In the genomic region with DNA sequence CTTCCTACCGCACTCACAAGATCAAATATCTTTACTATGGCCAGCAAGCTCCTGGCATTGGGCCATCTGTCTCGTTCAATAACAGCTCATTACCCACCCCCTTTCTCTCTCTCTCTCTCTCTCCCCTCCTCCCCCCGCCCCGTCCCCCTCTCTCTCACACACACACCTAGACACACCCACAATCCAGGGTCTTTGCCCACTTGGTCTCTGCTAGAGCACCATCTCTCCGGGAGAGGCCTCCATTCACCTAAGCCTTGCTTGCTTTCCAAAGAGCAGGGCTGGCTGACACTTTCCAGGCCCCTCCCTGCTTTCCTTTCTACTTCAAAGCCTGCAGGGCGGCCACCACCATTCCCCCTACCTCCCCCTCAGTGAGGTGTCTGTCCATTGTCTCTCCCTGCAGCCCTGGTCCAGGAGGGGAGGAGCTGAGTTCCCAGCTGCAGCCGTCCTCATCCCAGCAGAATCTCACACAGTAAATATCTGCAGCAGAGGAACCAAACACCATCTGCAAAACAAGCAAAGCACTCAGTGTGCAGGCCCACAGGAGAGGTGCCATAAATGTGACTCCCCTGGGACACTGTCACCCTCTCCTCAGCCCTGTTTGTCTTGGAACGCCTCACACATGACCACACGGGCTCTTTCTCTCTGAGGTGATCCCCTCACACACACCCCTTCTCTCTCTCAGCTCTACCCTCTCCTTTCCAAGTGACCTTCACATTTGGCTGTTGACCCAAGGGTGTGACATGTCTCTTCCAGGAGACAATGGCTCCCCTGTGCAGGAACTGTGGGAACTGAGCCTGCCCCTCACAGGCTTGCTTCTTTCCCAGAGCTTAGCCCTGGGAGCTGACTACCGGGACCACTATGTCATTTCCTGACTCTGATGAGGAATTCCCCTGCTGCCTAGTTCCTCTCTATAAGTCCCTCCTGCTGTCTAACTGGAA, we compare ENCODE assay signal across 8 mouse cellular contexts. TPM values are rescaled to one million over a fixed set of nuclear protein-coding genes. Genes with fewer than 3 reads are reported as not detected.
DNase-seq lines count a peak whose midpoint lies in the region; ATAC-seq and TF ChIP-seq lines count a peak whose summit lies in the region.

No protein-coding gene starts in this region.

- no peak overlapping the region for H3K9ac ChIP-seq in intestine, postnatal 0 days (ENCODE audit: low read depth, low read length)
- 0 out of 2 replicates have a peak overlapping the region, but pooled peaks have one; percentile 23 for H3K9ac ChIP-seq in stomach, postnatal 0 days (ENCODE audit: low read length)

- no peaks in the 10 kb centered on the region for H3K27me3 ChIP-seq in thymus, adult 2 months (ENCODE audit: control insufficient read depth, insufficient read depth, low read length)
- no peaks in the 10 kb centered on the region for H3K27me3 ChIP-seq in intestine, postnatal 0 days (replicated peaks; ENCODE audit: control insufficient read depth, insufficient read depth, low read length)
- no peaks in the 10 kb centered on the region for H3K27me3 ChIP-seq in stomach, postnatal 0 days (ENCODE audit: control insufficient read depth, insufficient read depth, low read length)

- TF ChIP-seq POLR2A in thymus, adult 2 months (IDR thresholded peaks at IDR 0.05; ENCODE audit: control insufficient read depth, extremely low read depth, insufficient read depth, low read length, poor library complexity), result no peak

- no peaks in the 10 kb centered on the region for H3K36me3 ChIP-seq in thymus, adult 2 months (ENCODE audit: control insufficient read depth, insufficient read depth, low read length)
- no peaks in the 10 kb centered on the region for H3K36me3 ChIP-seq in intestine, postnatal 0 days (ENCODE audit: control insufficient read depth, insufficient read depth)
- no peaks in the 10 kb centered on the region for H3K36me3 ChIP-seq in stomach, postnatal 0 days (ENCODE audit: control insufficient read depth, insufficient read depth, low read length)

- H3K4me1 ChIP-seq in thymus, adult 2 months (replicated peaks; ENCODE audit: control insufficient read depth, insufficient read depth, low read length), result peaks cover 21% of the 10 kb centered on the region
- H3K4me1 ChIP-seq in intestine, postnatal 0 days (replicated peaks; ENCODE audit: control insufficient read depth, insufficient read depth, low read length), result peaks cover 2% of the 10 kb centered on the region; the same call in 1 of the 2 replicates
- no peaks in the 10 kb centered on the region for H3K4me1 ChIP-seq in stomach, postnatal 0 days (replicated peaks; ENCODE audit: control insufficient read depth, insufficient read depth)

- H3K4me2 ChIP-seq in intestine, postnatal 0 days (replicated peaks; ENCODE audit: low read depth), result peak overlapping the region; percentile 17; the same call in 1 of the 2 replicates
- no peak overlapping the region; the same call in 1 of the 2 replicates for H3K4me2 ChIP-seq in stomach, postnatal 0 days (replicated peaks; ENCODE audit: low read depth)

- H3K4me3 ChIP-seq in thymus, adult 2 months (ENCODE audit: control insufficient read depth, insufficient read depth, low read length), result no peak overlapping the region
- H3K4me3 ChIP-seq in intestine, postnatal 0 days (ENCODE audit: low read depth, low read length), result no peak overlapping the region
- no peak overlapping the region for H3K4me3 ChIP-seq in stomach, postnatal 0 days (ENCODE audit: low read depth, low read length)

- no peak for ATAC-seq in intestine, postnatal 0 days
- ATAC-seq in stomach, postnatal 0 days (ENCODE audit: low FRiP score, low TSS enrichment), result peak; percentile 59
- ATAC-seq in cerebellum, adult (ENCODE audit: insufficient number of reproducible peaks, low FRiP score, low TSS enrichment), result no peak

- no peak for TF ChIP-seq CTCF in thymus, adult 2 months (IDR thresholded peaks at IDR 0.05; ENCODE audit: borderline replicate concordance, control insufficient read depth, extremely low read depth, insufficient read depth, low read length, poor library complexity)
- 0 out of 2 replicates have a peak, but pooled peaks have one; percentile 13 for TF ChIP-seq CTCF in intestine, postnatal 0 days (IDR thresholded peaks at IDR 0.05; ENCODE audit: low read depth)
- TF ChIP-seq CTCF in stomach, postnatal 0 days (IDR thresholded peaks at IDR 0.05; ENCODE audit: low read depth), result peak; percentile 19; the same call in 1 of the 2 replicates

- DNase-seq in thymus, adult 2 months, result no peak
- DNase-seq in thymus, postnatal 10 days (ENCODE audit: low spot score in 2 of 2), result no peak
- DNase-seq in gastrocnemius, postnatal 25 days, result peak; percentile 39
- peak; percentile 46 to 70 for DNase-seq in lung, postnatal 4 days
- no peak for DNase-seq in stomach, postnatal 0 days (ENCODE audit: low spot score)
- DNase-seq in ovary, postnatal 14 days (ENCODE audit: low spot score), result no peak

- peak overlapping the region; percentile 18; the same call in 1 of the 2 replicates for H3K27ac ChIP-seq in thymus, adult 2 months (ENCODE audit: control insufficient read depth, insufficient read depth, low read length)
- H3K27ac ChIP-seq in intestine, postnatal 0 days (ENCODE audit: low read depth, low read length), result peak overlapping the region; percentile 54
- H3K27ac ChIP-seq in stomach, postnatal 0 days (replicated peaks), result peak overlapping the region; percentile 71; the same call in 1 of the 2 replicates

- no peaks in the 10 kb centered on the region for H3K9me3 ChIP-seq in intestine, postnatal 0 days (ENCODE audit: control insufficient read depth)
- H3K9me3 ChIP-seq in stomach, postnatal 0 days (ENCODE audit: control insufficient read depth, low read length), result no peaks in the 10 kb centered on the region

- TF ChIP-seq EP300 in stomach, postnatal 0 days (optimal IDR thresholded peaks at IDR 0.05), result no peak

- 80% methylated on average over 10 of the region's 10 CpGs for whole genome bisulfite sequencing in thymus, adult 2 months
- 29% methylated on average over 10 of the region's 10 CpGs for WGBS in intestine, postnatal 0 days
- 11% methylated on average over 10 of the region's 10 CpGs for WGBS in stomach, postnatal 0 days

RNA-seq across cellular contexts. Expression of gene Fgr, which starts 14.9 kb away (rescaled TPM):
- 15.3 and 15.8 TPM in 2 replicates for polyA plus RNA-seq in thymus, adult 2 months (2012; rRNA removed)
- under 1 TPM in 1 of 2 experiments, not detected in 1; 0.43 TPM for total RNA-seq in gastrocnemius, postnatal 25 days (2021)
- 2.0 and 2.4 TPM in 2 replicates for polyA plus RNA-seq in intestine, postnatal 0 days (2015; fragmentation: Nextera tagmentation; extraction: Ambion mirVana)
- 0.15 and 0.18 TPM in 2 replicates for polyA plus RNA-seq in stomach, postnatal 0 days (2015; fragmentation: Nextera tagmentation; extraction: Ambion mirVana)

RNA-seq across cellular contexts. Expression of gene Fam76a, which starts 36.7 kb away (rescaled TPM):
- polyA plus RNA-seq in thymus, adult 2 months (2012; rRNA removed), result 15.0 and 15.1 TPM in 2 replicates
- total RNA-seq in gastrocnemius, postnatal 25 days (2021), result 10 to 100 TPM; 19.8 to 23.0 TPM
- polyA plus RNA-seq in intestine, postnatal 0 days (2015; fragmentation: Nextera tagmentation; extraction: Ambion mirVana), result 46.5 and 58.8 TPM in 2 replicates
- polyA plus RNA-seq in stomach, postnatal 0 days (2015; fragmentation: Nextera tagmentation; extraction: Ambion mirVana), result 33.3 and 34.3 TPM in 2 replicates

RNA-seq across cellular contexts. Expression of gene Ahdc1, which starts 52.0 kb away (rescaled TPM):
- polyA plus RNA-seq in thymus, adult 2 months (2012; rRNA removed), result 59.8 and 78.9 TPM in 2 replicates
- total RNA-seq in gastrocnemius, postnatal 25 days (2021), result 10 to 100 TPM; 29.3 to 32.8 TPM
- polyA plus RNA-seq in intestine, postnatal 0 days (2015; fragmentation: Nextera tagmentation; extraction: Ambion mirVana), result 2.4 and 3.1 TPM in 2 replicates
- polyA plus RNA-seq in stomach, postnatal 0 days (2015; fragmentation: Nextera tagmentation; extraction: Ambion mirVana), result 2.8 and 3.2 TPM in 2 replicates

Comparison
In these comparisons a context has a peak if more than half of its experiments do, and no peak if none do; other contexts are left out.
1. DNase-seq: peak in gastrocnemius, postnatal 25 days (single experiment) and lung, postnatal 4 days (2 of 2); none in thymus, adult 2 months (single experiment), thymus, postnatal 10 days (0 of 2), stomach, postnatal 0 days (single experiment) and ovary, postnatal 14 days (single experiment).
2. H3K27ac ChIP-seq: peak in every context shown above with its lines; median percentile 71 in stomach, postnatal 0 days; 54 in intestine, postnatal 0 days; 18 in thymus, adult 2 months.
3. RNA of gene Ahdc1, which starts 52.0 kb away (polyA plus RNA-seq): 59.8 to 78.9 TPM in thymus, adult 2 months; 2.8 to 3.2 TPM in stomach, postnatal 0 days and 2.4 to 3.1 TPM in intestine, postnatal 0 days; every median in the first group is over 10 times any median in the second.